Mouse (Mus musculus): ENCODE measurements at regions not wholly inside any gene's neighbourhood (a gene's known extent, or its start where the extent isn't known, plus 50 kb on each side); places are given as distances from the start of the nearest gene placed in this dataset.

DNA sequence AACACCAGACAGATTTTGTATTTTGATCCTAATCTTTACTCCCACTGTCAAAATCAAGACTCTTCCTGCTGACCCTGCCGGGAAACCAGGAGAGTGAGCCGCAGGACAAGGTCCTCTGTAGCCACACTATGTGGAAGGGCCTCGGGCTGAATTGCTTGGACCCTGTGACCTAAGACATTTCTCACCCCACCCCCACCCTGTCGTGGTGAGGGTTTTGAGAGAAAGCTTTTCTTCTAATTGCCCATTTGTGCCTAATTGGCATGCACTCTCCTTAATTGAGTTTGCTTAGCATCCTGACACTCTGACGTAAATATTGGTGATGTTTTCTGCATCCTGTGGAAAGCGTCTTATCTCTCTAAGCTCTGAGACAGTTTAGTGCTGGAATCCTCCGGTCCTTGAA lies 110.2 kb downstream of the Rpl14 start:
- H3K36me3 ChIP-seq (ENCODE audit: insufficient read depth, low read length): no peaks in the 10 kb centered on the region
- peaks cover 65% of the 10 kb centered on the region for H3K4me1 ChIP-seq (replicated peaks; ENCODE audit: low read depth, low read length)
- no peak for TF ChIP-seq POU5F1 (IDR thresholded peaks at IDR 0.05; ENCODE audit: borderline replicate concordance, low read length)
- no peak for TF ChIP-seq CTCF (conservative IDR thresholded peaks at IDR 0.05; ENCODE audit: low read length)
- TF ChIP-seq NANOG (IDR thresholded peaks at IDR 0.05; ENCODE audit: borderline replicate concordance, low read length): no peak

DNA sequence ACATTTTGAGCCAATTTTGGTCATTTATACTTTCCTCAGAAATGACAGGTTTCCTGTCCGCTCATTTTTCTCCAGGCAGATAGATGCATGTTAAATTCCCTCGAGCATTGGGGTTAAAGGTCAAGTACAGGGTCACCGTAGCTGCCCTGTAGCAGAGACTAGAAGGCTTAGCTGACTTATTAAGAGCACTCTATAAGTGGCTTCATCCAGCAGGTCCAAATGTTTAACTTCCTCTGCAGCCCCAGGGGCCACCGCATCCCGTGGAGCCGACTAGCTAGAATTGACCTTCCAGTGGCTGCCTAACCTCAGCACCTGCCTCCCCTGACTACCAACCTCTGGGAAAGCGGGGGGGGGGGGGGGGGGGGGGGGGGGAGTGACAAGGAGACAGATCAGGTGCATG lies 114.7 kb downstream of the Rpl14 start:
- Histone ChIP-seq H3K4me3 (replicated peaks; ENCODE audit: low read length) (no peak overlapping the region), H3K4me1 (replicated peaks; ENCODE audit: low read depth, low read length) (peaks cover 46% of the 10 kb centered on the region), H3K27me3 (ENCODE audit: insufficient read depth, low read length) (peaks cover 46% of the 10 kb centered on the region), H3K9me3 (ENCODE audit: low read length) (no peaks in the 10 kb centered on the region), H3K36me3 (ENCODE audit: insufficient read depth, low read length) (no peaks in the 10 kb centered on the region)
- TF ChIP-seq POU5F1 (IDR thresholded peaks at IDR 0.05; ENCODE audit: borderline replicate concordance, low read length) (no peak), NANOG (IDR thresholded peaks at IDR 0.05; ENCODE audit: borderline replicate concordance, low read length) (no peak), CTCF (conservative IDR thresholded peaks at IDR 0.05; ENCODE audit: low read length) (no peak)

More for the DNA sequence above, 110.2 kb downstream of the Rpl14 start:
- peaks cover 17% of the 10 kb centered on the region for H3K27me3 ChIP-seq (ENCODE audit: insufficient read depth, low read length)
- H3K4me3 ChIP-seq (replicated peaks; ENCODE audit: low read length): no peak overlapping the region
- H3K9me3 ChIP-seq (ENCODE audit: low read length): no peaks in the 10 kb centered on the region

DNA sequence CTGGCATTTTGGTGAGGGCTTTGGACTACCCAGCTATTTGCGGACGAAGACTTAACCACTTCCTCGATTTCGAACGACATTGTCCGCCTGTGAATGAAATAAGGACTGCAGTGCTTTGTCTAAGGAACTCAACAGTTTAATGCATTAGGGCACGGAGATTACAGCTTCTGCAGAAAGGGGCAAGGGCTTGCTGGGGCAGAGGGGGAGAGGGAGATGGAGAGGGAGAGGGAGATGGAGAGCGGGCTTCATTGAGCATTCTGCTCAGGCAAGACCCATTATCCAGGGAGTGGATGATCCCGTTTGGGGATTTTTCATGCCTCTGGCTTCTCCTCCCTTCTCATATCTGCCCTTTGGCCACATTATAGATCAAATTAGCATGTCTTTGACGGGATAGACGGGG lies 117.8 kb downstream of the Rpl14 start:
- peaks cover 62% of the 10 kb centered on the region for H3K4me1 ChIP-seq (replicated peaks; ENCODE audit: low read depth, low read length)
- TF ChIP-seq NANOG (IDR thresholded peaks at IDR 0.05; ENCODE audit: borderline replicate concordance, low read length) (no peak), POU5F1 (IDR thresholded peaks at IDR 0.05; ENCODE audit: borderline replicate concordance, low read length) (no peak)
- H3K4me3 ChIP-seq (replicated peaks; ENCODE audit: low read length): no peak overlapping the region
- H3K27me3 ChIP-seq (ENCODE audit: insufficient read depth, low read length): peaks cover 52% of the 10 kb centered on the region
- no peaks in the 10 kb centered on the region for H3K9me3 ChIP-seq (ENCODE audit: low read length)
- no peaks in the 10 kb centered on the region for H3K36me3 ChIP-seq (ENCODE audit: insufficient read depth, low read length)

DNA sequence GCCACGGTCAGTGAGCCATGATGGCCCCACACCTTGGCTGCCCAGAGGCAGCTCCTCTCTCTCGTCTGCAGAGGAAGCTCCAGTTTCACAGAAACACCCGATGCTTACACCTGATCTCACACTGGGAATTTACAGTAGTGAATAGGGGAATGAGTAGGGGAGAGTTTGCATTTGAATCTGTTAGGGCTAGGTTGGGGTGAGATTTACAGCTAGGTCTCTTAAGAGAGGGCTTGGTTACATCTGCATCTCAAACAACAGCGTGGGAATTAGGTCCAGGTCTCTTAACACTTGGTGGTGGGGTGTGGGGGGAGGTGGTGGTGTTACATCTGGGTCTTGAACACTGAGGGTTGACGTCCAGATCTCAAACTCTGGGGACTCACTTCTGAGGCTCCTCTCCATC lies 119.3 kb downstream of the Rpl14 start:
- H3K27me3 ChIP-seq (ENCODE audit: insufficient read depth, low read length): peaks cover 58% of the 10 kb centered on the region
- H3K4me1 ChIP-seq (replicated peaks; ENCODE audit: low read depth, low read length): peaks cover 58% of the 10 kb centered on the region
- peak overlapping the region; percentile 64 for H3K4me3 ChIP-seq (replicated peaks; ENCODE audit: low read length)
- TF ChIP-seq POU5F1 (IDR thresholded peaks at IDR 0.05; ENCODE audit: borderline replicate concordance, low read length): peak; percentile 67; the same call in 1 of the 2 replicates
- TF ChIP-seq NANOG (IDR thresholded peaks at IDR 0.05; ENCODE audit: borderline replicate concordance, low read length): peak; percentile 92
- no peak for TF ChIP-seq CTCF (conservative IDR thresholded peaks at IDR 0.05; ENCODE audit: low read length)
- H3K9me3 ChIP-seq (ENCODE audit: low read length): peaks cover 4% of the 10 kb centered on the region; the same call in 1 of the 2 replicates
- H3K36me3 ChIP-seq (ENCODE audit: insufficient read depth, low read length): no peaks in the 10 kb centered on the region

DNA sequence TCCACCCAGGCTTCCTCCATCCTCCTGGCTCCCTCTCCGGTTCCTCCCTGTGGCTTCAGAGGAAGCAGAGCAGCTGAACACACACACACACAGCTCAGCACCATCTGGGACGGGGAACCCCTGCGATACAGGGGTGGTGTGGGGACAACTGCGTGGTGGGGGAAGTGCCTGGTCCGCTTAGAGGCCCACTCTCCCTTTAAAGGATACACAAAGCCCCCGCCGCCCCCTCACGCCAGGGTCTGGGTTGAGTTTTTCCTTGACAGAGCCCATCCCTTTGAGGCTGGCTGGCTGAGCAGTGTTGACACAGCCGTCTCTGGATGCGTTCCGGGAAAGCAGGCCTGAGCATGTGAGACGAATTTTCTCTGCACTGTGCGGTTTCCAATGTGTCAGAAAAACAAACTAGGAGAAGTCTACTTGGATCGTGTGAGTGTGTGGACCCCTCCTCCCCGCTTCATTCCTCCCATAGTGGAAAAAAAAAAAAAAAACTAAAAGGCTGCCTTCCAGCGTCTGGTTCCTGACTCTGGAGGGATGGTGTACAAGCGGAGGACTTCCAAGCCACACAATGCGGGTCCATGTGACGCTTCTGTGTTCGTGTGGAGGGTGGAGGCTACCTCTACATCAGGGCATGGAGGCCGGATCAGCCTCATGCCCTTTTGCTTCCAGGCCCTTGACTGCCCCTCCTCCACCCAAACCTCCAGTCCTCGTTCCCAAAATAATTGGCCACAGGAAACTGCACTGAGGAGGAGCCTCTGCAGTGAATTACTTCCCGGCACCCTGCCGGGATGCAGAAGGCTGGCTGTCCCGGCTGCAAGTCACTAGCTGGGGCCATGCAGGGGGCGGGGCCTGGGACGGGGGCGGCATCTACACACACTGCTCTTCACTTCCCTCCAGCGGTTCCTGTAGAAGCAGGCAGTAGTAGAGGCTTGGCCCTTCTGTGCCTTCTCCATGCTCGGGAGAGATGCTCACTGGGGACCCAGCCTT lies 120.0 kb downstream of the Rpl14 start:
- H3K4me3 ChIP-seq (replicated peaks; ENCODE audit: low read length): peak overlapping the region; percentile 64
- peaks cover 63% of the 10 kb centered on the region for H3K27me3 ChIP-seq (ENCODE audit: insufficient read depth, low read length)
- peaks cover 57% of the 10 kb centered on the region for H3K4me1 ChIP-seq (replicated peaks; ENCODE audit: low read depth, low read length)
- H3K36me3 ChIP-seq (ENCODE audit: insufficient read depth, low read length): no peaks in the 10 kb centered on the region
- TF ChIP-seq CTCF (conservative IDR thresholded peaks at IDR 0.05; ENCODE audit: low read length) (no peak), NANOG (IDR thresholded peaks at IDR 0.05; ENCODE audit: borderline replicate concordance, low read length) (0 out of 2 replicates have a peak, but pooled peaks have one; percentile 24)
- peaks cover 4% of the 10 kb centered on the region; the same call in 1 of the 2 replicates for H3K9me3 ChIP-seq (ENCODE audit: low read length)

DNA sequence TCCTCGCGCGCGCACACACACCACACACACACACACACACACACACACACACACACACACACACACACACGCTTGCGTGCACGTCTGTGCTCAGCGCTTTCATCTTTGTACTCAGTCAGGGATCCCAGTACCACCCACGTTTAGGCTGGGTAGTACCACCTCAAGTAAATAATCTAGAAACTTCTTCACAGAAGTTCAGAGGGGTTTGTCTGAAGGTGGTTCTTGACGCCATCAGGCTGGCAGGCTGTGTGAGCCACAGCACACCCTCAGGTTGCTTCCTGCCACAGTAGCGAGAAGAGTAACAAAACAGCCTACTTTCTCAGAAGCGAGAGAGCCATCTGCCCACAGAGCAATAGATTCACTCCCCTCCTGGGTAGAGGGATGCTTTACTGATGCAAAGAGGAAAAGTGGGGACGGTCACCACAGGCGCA lies 120.7 kb downstream of the Rpl14 start:
- H3K9me3 ChIP-seq (ENCODE audit: low read length): peaks cover 4% of the 10 kb centered on the region; the same call in 1 of the 2 replicates
- no peaks in the 10 kb centered on the region for H3K36me3 ChIP-seq (ENCODE audit: insufficient read depth, low read length)
- H3K4me1 ChIP-seq (replicated peaks; ENCODE audit: low read depth, low read length): peaks cover 52% of the 10 kb centered on the region
- H3K4me3 ChIP-seq (replicated peaks; ENCODE audit: low read length): peak overlapping the region; percentile 64; the same call in 1 of the 2 replicates
- peaks cover 62% of the 10 kb centered on the region for H3K27me3 ChIP-seq (ENCODE audit: insufficient read depth, low read length)
- TF ChIP-seq POU5F1 (IDR thresholded peaks at IDR 0.05; ENCODE audit: borderline replicate concordance, low read length) (no peak), NANOG (IDR thresholded peaks at IDR 0.05; ENCODE audit: borderline replicate concordance, low read length) (no peak), CTCF (conservative IDR thresholded peaks at IDR 0.05; ENCODE audit: low read length) (no peak)

DNA sequence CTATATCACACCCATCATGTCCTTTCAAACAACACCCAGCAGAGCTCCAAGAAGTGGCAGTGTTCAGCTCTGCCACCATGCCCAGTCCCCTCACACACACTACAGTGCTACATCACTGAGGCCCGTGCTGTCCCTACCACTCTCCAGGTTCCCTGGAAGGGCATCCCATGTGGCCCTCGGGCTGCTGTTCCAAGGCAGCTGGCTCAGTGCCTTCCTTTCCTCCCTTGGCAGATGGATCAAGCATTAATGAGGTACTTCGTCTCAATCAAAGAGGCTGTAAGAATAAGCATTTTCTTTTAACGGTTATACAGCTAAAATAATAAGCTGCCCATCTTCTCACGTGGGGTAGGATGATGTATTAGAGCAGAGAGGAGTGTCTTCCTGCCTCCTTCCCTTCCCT lies 123.2 kb downstream of the Rpl14 start:
- Histone ChIP-seq H3K4me1 (replicated peaks; ENCODE audit: low read depth, low read length) (peaks cover 53% of the 10 kb centered on the region), H3K9me3 (ENCODE audit: low read length) (peaks cover 4% of the 10 kb centered on the region; the same call in 1 of the 2 replicates), H3K36me3 (ENCODE audit: insufficient read depth, low read length) (no peaks in the 10 kb centered on the region), H3K27me3 (ENCODE audit: insufficient read depth, low read length) (peaks cover 59% of the 10 kb centered on the region), H3K4me3 (replicated peaks; ENCODE audit: low read length) (no peak overlapping the region)
- no peak for TF ChIP-seq NANOG (IDR thresholded peaks at IDR 0.05; ENCODE audit: borderline replicate concordance, low read length)
- TF ChIP-seq CTCF (conservative IDR thresholded peaks at IDR 0.05; ENCODE audit: low read length): no peak
- no peak for TF ChIP-seq POU5F1 (IDR thresholded peaks at IDR 0.05; ENCODE audit: borderline replicate concordance, low read length)

DNA sequence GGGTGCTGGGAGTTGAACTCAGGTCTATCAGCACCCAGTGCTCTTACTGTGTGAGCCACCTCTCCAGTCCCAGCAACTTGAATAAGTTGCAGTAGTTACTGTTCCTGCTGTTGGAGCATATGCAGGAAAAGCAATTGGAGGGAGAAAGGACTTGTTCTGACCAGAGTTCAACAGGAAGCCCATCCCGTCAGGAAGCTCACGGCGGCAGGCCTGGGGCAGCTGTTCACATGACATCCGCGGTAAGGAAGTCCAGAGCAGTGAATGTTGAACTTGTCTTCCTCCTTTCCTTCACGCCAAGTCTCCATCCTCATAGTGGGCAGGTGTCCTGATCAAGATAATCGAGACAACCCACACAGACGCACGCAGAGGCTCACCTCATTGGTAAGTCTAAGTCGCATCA lies 124.7 kb downstream of the Rpl14 start:
- TF ChIP-seq CTCF (conservative IDR thresholded peaks at IDR 0.05; ENCODE audit: low read length): no peak
- no peak for TF ChIP-seq POU5F1 (IDR thresholded peaks at IDR 0.05; ENCODE audit: borderline replicate concordance, low read length)
- TF ChIP-seq NANOG (IDR thresholded peaks at IDR 0.05; ENCODE audit: borderline replicate concordance, low read length): no peak
- Histone ChIP-seq H3K4me1 (replicated peaks; ENCODE audit: low read depth, low read length) (peaks cover 40% of the 10 kb centered on the region), H3K9me3 (ENCODE audit: low read length) (peaks cover 4% of the 10 kb centered on the region; the same call in 1 of the 2 replicates), H3K4me3 (replicated peaks; ENCODE audit: low read length) (no peak overlapping the region), H3K36me3 (ENCODE audit: insufficient read depth, low read length) (no peaks in the 10 kb centered on the region), H3K27me3 (ENCODE audit: insufficient read depth, low read length) (peaks cover 62% of the 10 kb centered on the region)

Measured in E14TG2a.4 (cell line).